Mouse (Mus musculus) neural tube, embryonic 15.5 days (tissue): ENCODE results near the gene Klhl10. TPM values are rescaled to one million over a fixed set of nuclear protein-coding genes. Genes with fewer than 3 reads are reported as not detected.

ENCODE experiments used
- ATAC-seq: fragments of 200-750 bp; cut with Nextera tagmentation; 2 replicates; pipeline ENCODE4 v1.8.0; 2017; ENCODE audit warnings: mild to moderate bottlenecking, moderate TSS enrichment, moderate library complexity; ENCODE audit not compliant: low FRiP score
- H3K27ac ChIP-seq: fragments of 300-500 bp; sonication (generic); replicated peaks from 2 replicates; pipeline ENCODE4 v1.5.1; 2015; ENCODE audit warnings: mild to moderate bottlenecking, inconsistent platforms
- H3K27me3 ChIP-seq: fragments of 300-500 bp; sonication (generic); replicated peaks from 2 replicates; pipeline ENCODE4 v1.6.1; 2015; ENCODE audit warnings: inconsistent platforms
- H3K36me3 ChIP-seq: fragments of 300-500 bp; sonication (generic); 2 replicates; pipeline ENCODE4 v1.6.1; 2015; ENCODE audit warnings: inconsistent platforms
- H3K4me1 ChIP-seq: fragments of 300-500 bp; sonication (generic); 2 replicates; pipeline ENCODE4 v1.6.1; 2015; ENCODE audit warnings: inconsistent platforms
- H3K4me2 ChIP-seq: fragments of 300-500 bp; sonication (generic); 2 replicates; pipeline ENCODE4 v1.6.1; 2015; ENCODE audit warnings: inconsistent platforms, mild to moderate bottlenecking, moderate library complexity
- H3K4me3 ChIP-seq: fragments of 300-500 bp; sonication (generic); replicated peaks from 2 replicates; pipeline ENCODE4 v1.5.1; 2015; ENCODE audit warnings: mild to moderate bottlenecking, inconsistent platforms
- H3K9ac ChIP-seq: fragments of 300-500 bp; sonication (generic); replicated peaks from 2 replicates; pipeline ENCODE4 v1.6.1; 2015; ENCODE audit warnings: mild to moderate bottlenecking, inconsistent platforms
- H3K9me3 ChIP-seq: fragments of 300-500 bp; sonication (generic); replicated peaks from 2 replicates; pipeline ENCODE4 v1.6.1; 2016; ENCODE audit warnings: inconsistent platforms
- WGBS: fragments of 180-500 bp; shearing (Covaris S2); methylation state at CpG from one replicate; pipeline ENCODE4 v1.1.7; 2015; ENCODE audit warnings: mixed read lengths; 5-methylcytosine and 5-hydroxymethylcytosine counted together
- polyA plus RNA-seq: library from polyadenylated mRNA; unstranded; fragments of >200 nt; fragmentation: Nextera tagmentation; extraction: Ambion mirVana; gene quantifications from 2 replicates; pipeline ENCODE4 v1.2.1, GENCODE M21; 2015

Gene Klhl10
- polyA plus RNA-seq, 1 experiment from 2014 or later, result 0.84 TPM

DNA sequence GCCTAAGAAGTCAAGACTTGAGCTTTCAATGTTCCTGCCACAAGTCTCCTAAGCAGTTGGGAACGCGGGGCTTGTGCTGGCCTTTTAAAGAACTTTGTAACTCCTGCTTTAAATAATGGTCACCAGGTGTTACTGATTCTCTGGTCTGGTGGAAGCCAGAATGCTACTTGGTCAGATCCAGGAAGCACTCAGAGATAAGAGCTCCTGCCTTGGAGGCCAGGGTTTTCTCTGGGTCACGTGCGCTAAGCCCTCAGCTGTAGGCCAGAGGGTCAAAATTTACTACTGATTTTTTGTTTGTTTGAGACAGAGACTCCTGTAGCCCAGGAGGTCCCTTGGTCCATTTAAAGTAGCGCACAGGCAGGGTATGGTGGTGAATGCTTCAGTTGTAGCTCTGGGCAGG is 9.7 kb upstream of the Klhl10 start:
- Histone ChIP-seq H3K27ac (no peak overlapping the region), H3K36me3 (peaks cover 38% of the 10 kb centered on the region), H3K4me2 (no peak overlapping the region), H3K9ac (no peak overlapping the region), H3K4me1 (0 out of 2 replicates have a peak, but pooled peaks cover 6% of the 10 kb centered on the region), H3K9me3 (no peaks in the 10 kb centered on the region), H3K4me3 (no peak overlapping the region), H3K27me3 (no peaks in the 10 kb centered on the region)
- WGBS, result 97% methylated on average over 5 of the region's 5 CpGs
- ATAC-seq, result no peak

DNA sequence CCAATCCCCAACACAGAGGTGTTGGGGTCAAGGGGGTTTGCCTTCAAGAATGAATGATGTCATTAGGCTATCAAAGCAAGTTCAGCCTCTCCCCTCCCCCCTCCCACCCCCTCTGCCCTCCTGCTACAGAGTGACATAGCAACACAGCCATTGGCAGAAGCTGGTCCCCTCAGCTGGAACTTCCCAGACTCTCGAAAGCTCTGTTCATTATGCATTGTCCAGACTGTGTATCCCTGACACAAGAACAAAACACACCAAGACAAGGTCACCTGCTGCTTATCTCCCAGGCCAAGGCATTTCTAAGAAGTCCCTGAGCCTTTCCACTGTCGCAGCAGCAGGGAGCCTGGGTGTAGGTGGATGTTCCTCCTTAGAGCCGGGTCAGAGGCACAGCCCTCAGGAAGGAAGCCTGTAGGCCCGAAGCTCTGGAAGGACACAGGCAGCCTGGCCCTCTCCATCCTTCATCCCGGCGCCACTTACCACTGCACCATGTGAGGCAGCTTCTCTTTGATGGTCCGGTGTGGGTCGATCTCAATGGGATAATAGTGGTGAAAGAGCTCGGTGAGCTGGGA is 6.0 kb upstream of the Klhl10 start:
- Histone ChIP-seq H3K4me1 (peaks cover 17% of the 10 kb centered on the region), H3K9ac (no peak overlapping the region), H3K4me2 (no peak overlapping the region), H3K27me3 (no peaks in the 10 kb centered on the region), H3K36me3 (peaks cover 30% of the 10 kb centered on the region), H3K9me3 (no peaks in the 10 kb centered on the region), H3K27ac (no peak overlapping the region), H3K4me3 (no peak overlapping the region)
- no peak for ATAC-seq
- 44% methylated on average over 9 of the region's 9 CpGs for WGBS

DNA sequence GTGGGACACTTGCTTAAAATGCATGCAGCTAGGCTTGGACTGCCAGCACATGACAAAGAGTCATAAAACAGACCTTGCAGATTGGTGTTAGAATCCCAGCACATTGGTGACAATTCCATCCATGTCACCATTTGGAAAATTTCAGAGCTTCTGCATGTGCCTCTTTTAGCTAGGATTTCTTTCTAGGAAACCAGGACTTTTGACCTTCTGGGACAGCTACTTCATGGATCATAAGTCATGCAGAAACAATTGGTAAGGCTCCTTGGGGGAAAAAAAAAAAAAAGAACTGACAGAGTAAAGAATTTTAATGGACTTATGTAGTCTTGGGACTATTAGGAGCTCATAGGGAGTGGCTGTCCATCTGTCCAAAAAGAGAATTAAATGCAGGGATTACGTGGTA is 3.8 kb upstream of the Klhl10 start:
- Histone ChIP-seq H3K9ac (no peak overlapping the region), H3K4me3 (no peak overlapping the region), H3K9me3 (no peaks in the 10 kb centered on the region), H3K36me3 (peaks cover 23% of the 10 kb centered on the region), H3K27me3 (no peaks in the 10 kb centered on the region), H3K4me2 (no peak overlapping the region), H3K27ac (no peak overlapping the region), H3K4me1 (peaks cover 25% of the 10 kb centered on the region)
- 61% methylated on average over 1 of the region's 1 CpGs for WGBS
- no peak for ATAC-seq

DNA sequence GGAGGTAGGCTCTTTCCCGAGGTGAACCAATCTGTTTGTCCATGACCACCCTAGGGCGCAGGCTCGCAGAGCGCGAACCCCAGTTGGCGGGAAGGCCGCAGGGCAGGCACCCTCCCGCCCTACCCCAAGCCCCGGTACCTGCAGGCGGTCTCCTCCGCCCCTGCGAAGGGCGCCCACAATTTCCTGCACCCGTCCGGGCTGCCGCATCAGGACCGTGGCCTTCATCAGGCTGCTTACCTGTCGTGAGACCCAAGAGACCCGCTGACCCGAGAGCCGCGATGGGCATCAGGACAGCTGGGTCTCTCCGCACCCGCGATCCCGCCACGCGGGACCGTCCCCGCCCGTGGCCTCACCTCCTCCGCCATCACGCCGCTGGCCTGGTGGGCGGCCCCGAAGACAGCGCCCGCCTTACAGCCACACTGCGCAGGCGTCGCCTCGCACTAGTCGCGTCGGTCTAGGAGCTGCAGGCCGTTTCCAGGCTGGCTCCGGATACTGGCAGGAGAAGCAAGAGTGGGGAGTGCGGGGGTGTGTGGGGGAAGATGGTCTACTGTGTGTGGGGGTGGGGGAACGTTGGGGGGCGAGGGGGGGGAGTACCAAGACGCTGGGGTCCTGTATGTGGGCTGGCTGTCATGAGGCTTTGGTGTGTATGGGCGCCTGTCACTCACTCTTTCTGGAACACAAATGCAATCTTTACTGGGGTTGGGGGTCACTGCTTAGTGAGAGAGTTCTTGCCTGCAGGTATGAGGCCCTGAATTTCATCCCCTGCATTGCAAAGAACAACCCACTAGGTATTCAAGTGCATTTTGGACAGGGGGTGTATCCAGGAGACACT is 810 bp upstream of the Klhl10 start:
- peak; percentile 97 for ATAC-seq
- H3K9me3 ChIP-seq, result no peaks in the 10 kb centered on the region
- H3K4me2 ChIP-seq, result peak overlapping the region; percentile 76
- peak overlapping the region; percentile 84 for H3K4me3 ChIP-seq
- peaks cover 25% of the 10 kb centered on the region for H3K4me1 ChIP-seq
- WGBS, result 2% methylated on average over 51 of the region's 52 CpGs
- no peaks in the 10 kb centered on the region for H3K27me3 ChIP-seq
- H3K9ac ChIP-seq, result peak overlapping the region; percentile 92
- peaks cover 8% of the 10 kb centered on the region; the same call in 1 of the 2 replicates for H3K36me3 ChIP-seq
- peak overlapping the region; percentile 80 for H3K27ac ChIP-seq

DNA sequence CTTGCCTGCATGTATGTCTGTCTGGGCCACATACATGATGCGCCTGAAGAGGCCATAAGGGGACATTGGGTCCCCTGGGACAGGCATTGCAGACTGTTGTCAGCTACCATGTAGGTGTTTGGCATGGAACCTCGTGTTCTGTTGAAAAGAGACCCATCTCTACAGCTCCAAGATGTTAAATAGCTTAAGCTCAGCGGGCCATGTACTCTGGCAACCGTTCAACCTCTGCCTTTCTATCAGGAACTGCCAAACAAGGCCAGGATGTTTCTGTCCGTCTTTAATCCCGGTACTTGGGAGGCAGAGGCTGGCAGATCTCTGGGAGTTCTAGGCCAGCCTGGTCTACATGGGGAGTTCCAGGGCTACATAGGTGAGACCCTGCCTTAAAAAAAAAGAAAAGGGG is 908 bp downstream of the Klhl10 start:
- Histone ChIP-seq H3K27ac (no peak overlapping the region), H3K36me3 (0 out of 2 replicates have a peak, but pooled peaks cover 3% of the 10 kb centered on the region), H3K4me3 (no peak overlapping the region), H3K27me3 (no peaks in the 10 kb centered on the region), H3K4me2 (no peak overlapping the region), H3K4me1 (peaks cover 25% of the 10 kb centered on the region), H3K9ac (no peak overlapping the region), H3K9me3 (no peaks in the 10 kb centered on the region)
- 86% methylated on average over 6 of the region's 6 CpGs for whole genome bisulfite sequencing
- ATAC-seq, result no peak

DNA sequence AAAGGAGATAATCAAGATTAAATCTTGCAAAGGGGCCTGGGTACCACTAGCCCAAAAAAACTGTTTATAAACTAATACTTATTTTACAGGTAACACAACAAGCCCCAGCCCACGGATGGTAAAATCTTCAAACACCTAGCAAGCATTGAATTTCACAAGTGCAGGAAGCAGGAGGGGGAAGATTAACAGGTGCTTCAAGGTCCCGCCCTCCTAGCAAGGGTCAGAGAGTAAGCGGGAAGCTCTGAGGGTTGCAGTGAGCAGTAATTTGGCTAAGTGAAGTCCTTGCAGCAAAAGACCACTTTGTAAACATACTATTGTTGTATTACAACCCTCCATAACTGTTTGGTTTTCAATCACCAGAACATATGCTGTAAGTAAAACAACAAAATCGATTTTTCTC is 15.5 kb downstream of the Klhl10 start:
- 89% methylated on average over 4 of the region's 4 CpGs for WGBS
- no peaks in the 10 kb centered on the region for H3K4me1 ChIP-seq
- ATAC-seq, result no peak
- peaks cover 40% of the 10 kb centered on the region for H3K36me3 ChIP-seq
- H3K4me3 ChIP-seq, result no peak overlapping the region
- H3K9ac ChIP-seq, result no peak overlapping the region
- H3K4me2 ChIP-seq, result no peak overlapping the region
- no peak overlapping the region for H3K27ac ChIP-seq
- H3K9me3 ChIP-seq, result no peaks in the 10 kb centered on the region
- H3K27me3 ChIP-seq, result no peaks in the 10 kb centered on the region

DNA sequence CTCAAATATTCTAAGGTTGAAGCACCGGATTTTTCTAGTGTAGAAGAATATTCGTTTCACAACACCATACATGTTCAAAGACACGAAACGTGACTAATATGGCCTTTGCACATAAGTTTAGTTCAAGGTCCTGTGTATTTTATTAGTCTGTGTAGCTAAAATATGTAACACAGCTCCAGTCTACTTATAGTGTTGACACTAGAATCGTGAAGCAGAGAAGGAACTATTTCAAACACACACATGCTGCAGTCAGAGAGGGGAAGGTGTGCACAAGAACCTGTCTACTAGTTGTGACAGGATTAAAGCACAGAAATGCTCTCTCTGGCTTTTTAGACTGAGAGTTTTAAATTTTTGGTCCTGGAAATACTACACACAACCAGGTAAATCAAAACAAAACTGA is 16.0 kb downstream of the Klhl10 start:
- WGBS, result 95% methylated on average over 5 of the region's 5 CpGs
- H3K27ac ChIP-seq, result no peak overlapping the region
- no peaks in the 10 kb centered on the region for H3K4me1 ChIP-seq
- no peak overlapping the region for H3K9ac ChIP-seq
- H3K27me3 ChIP-seq, result no peaks in the 10 kb centered on the region
- H3K9me3 ChIP-seq, result no peaks in the 10 kb centered on the region
- H3K36me3 ChIP-seq, result peaks cover 44% of the 10 kb centered on the region
- ATAC-seq, result no peak
- no peak overlapping the region for H3K4me2 ChIP-seq
- no peak overlapping the region for H3K4me3 ChIP-seq

DNA sequence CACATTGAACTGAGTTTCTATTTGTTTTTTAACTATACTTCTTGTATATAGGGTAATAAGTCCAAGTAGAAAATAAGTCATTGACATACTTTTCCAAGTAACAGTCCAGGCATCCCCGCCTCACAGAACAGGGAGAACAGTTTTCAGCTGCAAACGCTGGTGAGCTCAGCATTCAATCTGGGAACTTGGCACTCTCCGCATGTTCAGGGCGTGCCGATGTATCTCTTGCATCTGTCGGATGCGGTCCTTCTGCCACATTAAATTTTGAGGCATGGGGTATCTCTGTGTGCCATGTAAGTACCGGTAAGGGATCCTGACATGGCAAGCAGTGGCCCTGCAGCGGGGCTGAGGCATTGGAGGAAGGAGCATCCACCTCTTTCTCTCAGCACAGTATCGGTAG is 21.0 kb downstream of the Klhl10 start:
- WGBS, result 92% methylated on average over 10 of the region's 10 CpGs

DNA sequence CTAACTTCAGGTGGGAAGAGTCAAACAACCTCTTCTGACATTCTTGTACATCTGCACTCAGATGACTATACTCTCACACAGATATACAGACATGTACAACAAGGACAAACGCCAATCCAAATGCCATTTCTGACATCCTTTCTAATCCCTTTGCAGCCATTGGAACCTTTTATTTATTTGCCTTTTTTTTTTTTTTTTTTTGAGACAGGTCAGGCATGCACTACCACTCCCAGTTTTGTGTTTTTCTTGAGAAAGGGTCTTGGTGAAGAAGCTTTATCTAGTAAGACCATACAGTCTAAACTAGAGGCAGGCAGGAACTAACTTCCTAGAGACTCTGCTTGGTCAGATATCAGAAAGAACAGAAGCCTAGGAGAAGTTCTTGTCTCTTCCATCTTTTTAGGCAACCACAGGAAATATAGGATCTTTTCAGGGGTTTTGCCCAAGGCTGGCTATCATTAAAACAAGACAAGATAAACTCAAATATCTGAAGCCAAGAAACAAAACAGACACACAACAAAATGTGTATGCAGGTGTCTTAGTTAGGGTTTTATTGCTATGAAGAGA is 23.6 kb downstream of the Klhl10 start:
- H3K9ac ChIP-seq, result no peak overlapping the region
- WGBS, result 93% methylated on average over 1 of the region's 1 CpGs

More for the DNA sequence above, 21.0 kb downstream of the Klhl10 start:
- H3K36me3 ChIP-seq, result peaks cover 35% of the 10 kb centered on the region
- H3K9ac ChIP-seq, result no peak overlapping the region
- no peak overlapping the region for H3K4me2 ChIP-seq
- H3K27me3 ChIP-seq, result no peaks in the 10 kb centered on the region
- H3K9me3 ChIP-seq, result no peaks in the 10 kb centered on the region
- ATAC-seq, result no peak
- H3K4me1 ChIP-seq, result peaks cover 3% of the 10 kb centered on the region; the same call in 1 of the 2 replicates
- no peak overlapping the region for H3K27ac ChIP-seq
- H3K4me3 ChIP-seq, result no peak overlapping the region

DNA sequence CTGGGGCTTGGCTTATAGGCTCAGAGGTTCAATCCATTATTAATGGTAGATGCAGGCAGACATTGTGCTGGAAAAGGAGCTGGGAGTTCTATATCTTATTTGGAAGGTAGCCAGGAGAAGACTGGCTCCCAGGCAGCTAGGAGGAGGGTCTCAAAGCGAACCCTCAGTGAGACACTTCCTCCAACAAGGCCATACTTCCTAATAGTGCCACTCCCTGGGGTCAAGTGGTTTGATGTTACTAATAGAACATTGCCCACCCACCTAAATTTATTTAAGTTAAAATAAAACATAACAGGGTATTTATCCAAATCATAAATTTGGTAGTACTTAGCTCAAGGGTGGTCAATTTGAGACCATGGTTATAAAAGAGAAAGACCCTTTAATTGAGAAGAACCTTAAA is 24.1 kb downstream of the Klhl10 start:
- Histone ChIP-seq H3K36me3 (peaks cover 22% of the 10 kb centered on the region), H3K4me2 (no peak overlapping the region), H3K4me3 (no peak overlapping the region), H3K9me3 (no peaks in the 10 kb centered on the region), H3K27me3 (no peaks in the 10 kb centered on the region), H3K9ac (no peak overlapping the region), H3K27ac (no peak overlapping the region), H3K4me1 (peaks cover 24% of the 10 kb centered on the region)
- WGBS, result 82% methylated on average over 1 of the region's 1 CpGs
- ATAC-seq, result no peak

More for the DNA sequence above, 23.6 kb downstream of the Klhl10 start:
- Histone ChIP-seq H3K4me1 (peaks cover 18% of the 10 kb centered on the region), H3K4me3 (no peak overlapping the region), H3K4me2 (no peak overlapping the region), H3K27me3 (no peaks in the 10 kb centered on the region), H3K9me3 (no peaks in the 10 kb centered on the region), H3K27ac (no peak overlapping the region), H3K36me3 (peaks cover 22% of the 10 kb centered on the region)
- no peak for ATAC-seq

DNA sequence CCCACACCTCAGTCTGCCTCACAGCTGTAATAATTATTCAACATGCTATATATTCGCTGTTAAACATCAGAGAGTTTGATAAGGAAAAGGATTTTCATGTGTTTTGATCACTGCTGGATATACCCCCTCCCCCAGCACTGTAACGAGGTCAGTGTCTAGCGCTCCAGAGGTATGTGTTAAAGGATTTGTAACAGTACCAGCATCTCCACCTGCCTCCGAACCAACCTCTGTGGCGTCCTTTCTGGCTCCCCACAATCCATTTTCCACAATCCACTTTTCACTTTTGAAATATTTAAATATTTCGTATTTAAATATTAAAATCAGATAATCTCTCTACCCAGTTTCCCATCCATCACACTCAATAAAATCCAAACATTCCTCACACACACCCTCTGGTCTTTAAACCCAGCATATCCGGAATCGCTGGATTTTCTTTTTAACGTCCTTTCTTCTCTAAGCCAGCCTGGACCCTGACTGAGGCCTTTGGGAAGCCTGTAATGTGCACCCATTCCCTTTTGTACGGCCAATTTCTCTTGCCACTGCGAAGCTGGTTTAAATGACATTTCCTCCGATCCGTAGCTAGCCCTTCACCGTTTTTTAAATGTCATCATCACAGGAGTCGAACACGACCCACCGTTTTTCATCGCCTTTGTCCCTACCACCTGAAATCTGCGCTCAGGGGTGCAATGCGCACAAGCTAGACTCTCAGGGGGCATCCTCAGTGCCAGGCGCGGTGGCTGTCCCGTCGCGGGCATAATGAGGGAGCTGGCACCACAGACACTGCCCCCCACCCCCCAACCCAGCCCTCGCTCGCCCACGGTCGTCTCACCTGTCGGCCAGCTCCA is 29.9 kb downstream of the Klhl10 start:
- H3K4me2 ChIP-seq, result peak overlapping the region; percentile 61
- no peaks in the 10 kb centered on the region for H3K27me3 ChIP-seq
- WGBS, result 3% methylated on average over 30 of the region's 30 CpGs
- peaks cover 27% of the 10 kb centered on the region for H3K4me1 ChIP-seq
- peak; percentile 42 for ATAC-seq
- peak overlapping the region; percentile 92 for H3K27ac ChIP-seq
- H3K9ac ChIP-seq, result peak overlapping the region; percentile 93
- no peaks in the 10 kb centered on the region for H3K9me3 ChIP-seq
- H3K36me3 ChIP-seq, result peaks cover 10% of the 10 kb centered on the region
- peak overlapping the region; percentile 91 for H3K4me3 ChIP-seq
